Mouse (Mus musculus): ENCODE data around the gene Gm826.

- TF ChIP-seq CTCF (IDR thresholded peaks at IDR 0.05; ENCODE audit: low read depth) = no peak
- no peak for TF ChIP-seq EP300 (optimal IDR thresholded peaks at IDR 0.05)
These were observed 30.0 kb downstream of the Gm826 start for GRCm38 (mm10) chr2:160303992-160304391.
